Mouse (Mus musculus) small intestine, adult 2 months (tissue): ENCODE data around the gene Smpdl3b.

Experiments used
- CTCF ChIP-seq: fragments of 200-500 bp; IDR thresholded peaks from 2 replicates; pipeline ENCODE4 v1.5.1; 2012; ENCODE audit warnings: low read depth, mild to moderate bottlenecking, control low read depth, inconsistent platforms, low read length, moderate library complexity, mixed read lengths; ENCODE audit not compliant: insufficient replicate concordance, insufficient read length; ENCODE audit errors: extremely low read depth
- POLR2A ChIP-seq: fragments of 200-500 bp; IDR thresholded peaks from 2 replicates; pipeline ENCODE4 v1.6.1; 2012; ENCODE audit warnings: low read depth, mild to moderate bottlenecking, control low read depth, inconsistent platforms, low read length, moderate library complexity

DNA sequence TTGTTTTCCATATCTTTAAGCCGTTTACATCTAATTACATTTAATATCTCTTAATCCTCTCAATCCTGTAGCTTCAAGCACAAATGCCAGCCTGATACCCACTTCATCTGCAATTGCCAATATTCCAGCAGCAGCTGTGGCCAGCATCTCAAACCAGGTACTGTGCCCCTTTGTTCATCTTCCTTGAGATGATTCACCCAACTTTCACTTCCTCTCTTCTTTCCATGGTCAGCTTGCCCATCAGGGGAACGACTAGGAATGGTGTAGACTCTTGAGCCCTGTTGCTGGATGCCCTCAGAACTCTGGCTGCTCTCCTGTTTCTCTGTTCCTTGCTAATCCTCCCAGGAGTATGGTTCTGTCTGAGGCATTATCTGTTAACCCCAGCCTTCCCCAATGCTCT is 67.4 kb downstream of the Smpdl3b start:
- TF ChIP-seq CTCF: no peak
- TF ChIP-seq POLR2A: no peak
